Mouse (Mus musculus): ENCODE results near the gene Csmd2.

- no peak for TF ChIP-seq CTCF (IDR thresholded peaks at IDR 0.05; ENCODE audit: low read depth)
- no peak for TF ChIP-seq EP300 (IDR thresholded peaks at IDR 0.05; ENCODE audit: low read depth)
Observed at GRCm38 (mm10) chr4:128170181-128170580, 182.5 kb downstream of the Csmd2 start.

Measured in liver, postnatal 0 days (tissue).